Mouse (Mus musculus): ENCODE measurements around the gene Ankrd24.

DNA sequence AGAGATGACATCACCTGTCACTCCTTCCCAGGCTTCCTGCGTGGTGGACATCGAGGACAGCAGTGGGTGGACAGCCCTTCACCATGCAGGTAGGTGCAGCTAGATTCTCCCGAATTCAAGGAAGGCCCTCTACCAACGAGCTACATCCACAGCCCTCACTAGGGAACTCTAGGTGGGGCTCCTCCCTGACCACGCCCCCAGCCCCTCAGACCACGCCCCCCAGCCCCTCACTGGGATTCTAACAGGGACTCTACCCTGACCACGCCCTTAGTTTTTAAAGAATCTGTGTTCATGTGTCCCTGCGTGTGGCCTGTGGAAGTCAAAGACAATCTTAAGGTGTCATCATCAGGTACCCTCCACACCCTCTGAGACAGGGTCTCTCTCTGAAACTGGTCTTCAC lies 8.0 kb downstream of the Ankrd24 start:
- TF ChIP-seq CTCF (conservative IDR thresholded peaks at IDR 0.05; ENCODE audit: low read length): no peak
- no peak for TF ChIP-seq NANOG (IDR thresholded peaks at IDR 0.05; ENCODE audit: borderline replicate concordance, low read length)
